Mouse (Mus musculus) CD4-positive, CD25-positive, alpha-beta regulatory T cell, adult 2 months (primary cell): ENCODE measurements at regions not wholly inside any gene's neighbourhood (a gene's known extent, or its start where the extent isn't known, plus 50 kb on each side); places are given as distances from the start of the nearest gene placed in this dataset.
A peak's percentile ranks its signal among the peaks of the same experiment; 100 is the strongest.
"Not testable (repeated sequence)": the region's sequence is repeated elsewhere in the genome, so short reads cannot be mapped to it uniquely, and the experiment has no call there.

Experiments
- DNase-seq: peaks from one replicate; pipeline ENCODE4 v3.0.0-alpha.2; 2012; ENCODE audit warnings: low read depth, low spot score

DNA sequence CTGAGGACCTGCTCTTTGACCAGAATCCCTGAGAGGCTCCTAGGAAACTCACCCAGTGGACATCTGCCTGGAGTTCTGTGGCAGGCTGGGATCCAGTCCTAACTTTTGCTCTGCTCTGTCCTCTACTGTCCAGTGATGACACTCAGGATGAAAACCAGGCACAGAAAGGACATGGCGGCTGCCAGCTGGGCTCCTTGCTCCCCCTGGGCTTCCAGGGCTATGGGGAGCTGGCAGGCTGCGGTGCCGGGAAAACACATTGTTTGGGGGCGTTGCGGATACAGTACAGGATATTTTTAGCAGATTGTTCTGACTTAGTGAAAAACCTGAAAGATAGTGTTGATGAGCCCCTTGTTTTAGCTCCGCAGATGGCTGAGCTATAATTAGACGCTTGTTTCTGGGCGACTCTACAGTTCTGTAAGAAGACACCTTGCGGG is 94.2 kb upstream of the Klf13 start:
- DNase-seq = no peak

DNA sequence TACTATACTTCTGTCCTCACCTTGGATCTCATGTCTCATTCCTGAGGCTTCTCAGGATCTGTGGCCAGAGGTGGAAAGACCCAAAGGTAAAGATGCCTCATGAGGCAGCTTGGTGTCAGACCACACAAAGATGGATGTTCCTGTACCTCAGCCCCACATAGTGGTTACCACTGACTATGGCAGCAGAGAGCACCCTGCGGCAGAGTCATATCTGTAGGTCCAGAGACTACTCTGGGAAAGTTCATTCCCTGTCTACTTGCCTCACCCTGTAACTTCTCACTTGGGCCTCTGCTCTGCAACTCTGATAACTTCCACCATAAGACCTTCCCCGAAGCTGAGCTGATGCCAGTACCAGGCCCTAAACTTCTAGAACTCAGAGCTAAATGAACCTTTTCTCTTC is 91.9 kb upstream of the Klf13 start:
- no peak for DNase-seq

DNA sequence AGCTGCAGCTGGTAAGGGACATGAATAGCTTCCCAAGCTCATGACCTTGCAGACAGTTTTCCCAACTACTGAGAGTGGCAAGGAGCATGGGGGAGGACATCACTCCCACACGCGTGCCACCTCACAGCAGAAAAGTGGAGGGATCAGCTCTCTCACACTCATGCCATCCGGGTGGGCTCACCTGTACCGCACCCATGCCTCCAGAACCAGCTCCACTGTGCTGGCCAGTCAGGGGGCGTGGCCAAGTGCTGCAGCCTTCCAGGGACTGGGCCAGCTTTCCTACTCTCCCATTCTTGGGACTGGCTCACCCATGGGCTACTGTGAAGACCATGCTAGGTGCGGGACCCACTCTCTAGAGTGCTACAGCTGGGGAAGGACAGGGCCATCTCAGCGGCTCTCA is 88.4 kb upstream of the Klf13 start:
- no peak for DNase-seq

DNA sequence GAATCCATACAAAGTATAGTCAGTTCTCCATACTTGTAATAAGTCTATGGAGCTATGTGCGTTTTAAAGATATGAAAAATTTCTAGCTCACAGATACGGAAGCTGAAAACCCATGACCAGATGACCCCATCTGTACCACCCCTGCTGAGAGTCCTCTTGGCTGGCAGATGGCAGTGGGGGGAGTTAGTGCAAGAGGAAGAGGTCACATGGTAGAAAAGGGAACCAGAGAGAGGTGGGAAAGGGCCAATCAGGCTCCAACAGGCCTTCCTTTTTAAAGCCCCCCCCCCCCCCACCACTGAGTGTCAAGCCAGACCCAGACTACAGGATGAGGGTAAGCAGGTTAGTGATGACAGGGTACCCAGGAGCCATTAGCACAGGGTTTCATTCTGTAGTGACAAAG is 86.4 kb upstream of the Klf13 start:
- no peak for DNase-seq

DNA sequence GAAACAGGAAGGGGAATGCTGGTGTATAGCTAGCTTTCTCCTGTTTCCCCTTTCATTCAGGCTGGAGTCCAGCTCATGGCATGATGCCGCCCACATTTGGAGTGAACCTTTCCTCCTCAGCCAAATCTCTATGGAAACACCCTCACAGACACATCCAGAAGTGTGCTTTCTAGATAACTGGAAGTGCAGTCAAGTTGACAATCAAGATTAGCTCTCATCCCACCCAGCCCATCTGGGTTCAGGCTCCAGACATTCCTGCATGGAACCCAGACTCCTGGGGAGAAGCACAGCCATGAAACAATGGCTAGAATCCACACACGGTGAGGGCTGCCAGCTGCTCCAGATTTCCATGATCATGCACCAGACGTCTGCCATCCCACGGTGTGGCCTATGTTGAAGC is 85.5 kb upstream of the Klf13 start:
- DNase-seq = no peak

DNA sequence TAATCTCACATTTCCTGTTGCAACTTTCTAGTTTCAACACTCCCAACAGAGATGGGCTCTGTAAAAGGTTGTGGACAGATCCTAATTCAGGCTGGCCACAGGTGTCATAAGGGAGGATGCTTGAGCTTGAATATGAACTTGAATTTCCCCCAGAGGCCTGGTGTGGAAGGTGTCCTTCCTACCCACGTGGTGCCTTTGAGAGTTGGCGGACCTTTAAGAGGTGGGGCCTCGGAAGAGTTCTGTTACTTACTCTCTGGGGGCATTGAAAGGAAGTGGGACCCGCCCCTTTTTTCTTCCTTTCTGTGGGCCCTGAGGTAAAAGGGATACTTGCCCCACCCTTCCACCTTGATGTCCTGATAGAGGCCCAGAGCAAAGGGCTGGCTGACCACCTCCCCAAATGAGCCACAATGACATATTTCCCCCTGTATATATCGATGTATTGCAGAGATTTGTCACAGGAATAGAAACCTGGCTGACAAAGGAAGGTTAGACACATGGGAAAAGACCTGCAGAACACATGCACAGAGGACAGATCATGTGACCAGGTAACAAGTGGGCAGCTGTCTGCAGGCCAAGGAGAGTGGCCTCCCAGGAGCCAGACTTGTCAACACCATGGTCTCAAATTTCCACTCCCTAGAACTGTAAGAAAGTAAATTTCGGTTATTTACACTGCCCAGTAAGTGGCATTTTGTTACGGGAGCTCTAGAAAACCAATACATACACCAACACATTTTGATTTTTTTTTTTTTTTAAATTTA is 84.2 kb upstream of the Klf13 start:
- peak; percentile 47 for DNase-seq

DNA sequence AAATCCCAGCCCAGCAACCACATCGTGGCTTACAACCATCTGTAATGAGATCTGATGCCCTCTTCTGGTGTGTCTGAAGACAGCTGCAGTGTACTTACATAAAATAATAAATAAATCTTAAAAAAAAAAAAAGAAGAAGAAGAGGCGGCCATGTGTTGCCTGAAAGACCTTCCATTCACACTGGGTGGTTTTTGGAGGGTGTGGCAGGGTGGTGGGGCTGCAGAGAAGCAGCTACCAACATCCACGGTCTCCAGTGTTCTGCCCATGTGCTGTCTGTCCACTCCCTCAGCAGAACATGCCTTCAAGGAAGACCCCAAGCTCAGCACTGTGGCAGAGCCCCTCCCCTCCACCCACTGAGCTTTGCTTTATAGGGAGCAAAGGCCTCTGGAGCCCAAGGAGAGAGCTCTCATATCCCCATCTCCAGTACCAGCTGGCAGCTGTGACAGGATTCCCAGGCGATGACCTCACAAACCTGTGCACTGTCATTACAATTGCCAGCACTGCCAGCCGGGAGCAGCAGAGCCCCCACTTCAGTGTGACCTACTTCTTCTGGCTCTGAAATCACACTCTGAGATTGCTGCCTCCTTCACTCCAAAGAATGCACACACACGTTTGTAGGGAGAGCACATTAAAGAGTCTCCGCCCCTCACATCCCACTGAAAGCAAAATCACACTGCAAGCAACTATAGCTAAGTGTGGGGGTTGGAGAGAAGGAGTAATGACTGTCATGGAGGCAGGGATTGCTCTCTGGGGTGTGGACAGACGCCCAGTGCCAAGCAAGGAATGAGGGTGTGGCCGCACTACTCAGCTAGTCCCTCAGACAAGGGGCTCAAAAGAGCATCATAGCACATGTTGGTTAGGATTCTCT is 82.8 kb upstream of the Klf13 start:
- no peak for DNase-seq

DNA sequence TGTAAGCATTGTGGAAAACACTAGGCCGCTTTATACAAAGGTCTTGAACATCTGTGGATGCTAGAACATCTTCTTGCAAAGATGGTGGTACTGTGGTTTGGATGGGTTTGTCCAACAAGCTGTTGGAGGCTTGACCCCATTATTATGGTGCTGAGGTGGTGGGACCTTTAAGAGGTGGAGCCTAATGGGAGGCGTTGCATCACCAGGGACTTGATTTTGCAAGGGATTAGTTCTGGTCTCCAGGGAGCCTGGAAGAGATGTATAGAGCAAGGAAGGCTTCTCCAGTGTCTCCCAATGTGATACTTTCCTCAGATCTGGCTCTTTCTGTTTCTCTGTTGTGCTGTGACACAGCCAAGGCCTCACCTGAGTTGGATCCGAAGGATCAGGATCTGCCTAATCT is 79.4 kb upstream of the Klf13 start:
- no peak for DNase-seq

DNA sequence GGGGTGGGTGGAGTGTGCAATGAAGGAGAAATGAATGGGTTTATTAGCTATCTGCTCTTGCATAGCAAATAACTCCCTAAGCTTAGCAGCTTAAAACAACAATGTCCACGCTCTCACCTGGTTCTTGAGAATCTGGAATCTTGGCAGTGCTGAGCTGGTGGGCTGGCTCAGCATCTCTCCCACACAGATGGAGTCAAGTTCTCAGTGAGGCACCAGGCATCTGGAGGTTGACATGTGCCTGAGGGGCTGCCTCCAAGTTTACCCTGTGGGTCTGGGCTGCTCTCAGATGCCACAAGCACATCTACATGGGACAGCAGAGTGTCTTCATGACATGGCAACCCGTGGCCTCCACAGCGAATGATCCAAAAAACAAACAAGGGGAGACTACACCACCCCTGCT is 78.2 kb upstream of the Klf13 start:
- DNase-seq = no peak

DNA sequence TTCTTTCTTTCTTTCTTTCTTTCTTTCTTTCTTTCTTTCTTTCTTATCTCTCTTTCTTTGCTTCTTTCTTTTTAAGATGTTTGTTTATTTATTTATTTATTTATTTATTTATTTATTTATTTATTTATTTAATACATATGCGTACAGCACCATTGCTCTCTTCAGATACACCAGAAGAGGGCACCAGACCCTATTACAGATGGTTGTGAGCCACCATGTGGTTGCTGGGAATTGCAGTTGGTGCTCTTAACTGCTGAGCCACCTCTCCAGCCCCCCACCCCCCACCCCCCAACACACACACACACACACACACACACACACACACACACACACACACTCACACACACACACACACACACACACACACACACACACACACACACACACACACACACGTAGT is 76.4 kb upstream of the Klf13 start:
- DNase-seq = not testable (repeated sequence)

DNA sequence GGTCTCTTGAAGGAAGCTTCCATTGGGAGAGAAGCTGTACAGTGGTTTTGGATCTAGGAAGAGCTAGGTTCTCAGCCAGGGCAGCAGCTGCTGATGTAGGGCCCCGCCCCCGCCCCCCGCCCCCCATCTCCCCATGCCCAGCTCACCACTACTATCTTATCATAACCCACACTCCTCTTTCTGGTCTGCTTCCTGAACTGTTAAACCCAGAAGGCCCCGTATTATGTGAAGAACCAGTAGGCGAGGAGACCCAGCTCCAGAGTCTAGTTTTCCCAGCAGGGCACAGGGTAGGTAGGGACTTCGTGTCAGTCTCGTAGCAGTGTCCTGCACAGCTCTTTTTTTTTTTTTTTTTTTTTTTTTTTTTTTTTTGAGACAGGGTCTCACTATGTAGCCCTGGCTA is 75.5 kb upstream of the Klf13 start:
- DNase-seq = no peak

DNA sequence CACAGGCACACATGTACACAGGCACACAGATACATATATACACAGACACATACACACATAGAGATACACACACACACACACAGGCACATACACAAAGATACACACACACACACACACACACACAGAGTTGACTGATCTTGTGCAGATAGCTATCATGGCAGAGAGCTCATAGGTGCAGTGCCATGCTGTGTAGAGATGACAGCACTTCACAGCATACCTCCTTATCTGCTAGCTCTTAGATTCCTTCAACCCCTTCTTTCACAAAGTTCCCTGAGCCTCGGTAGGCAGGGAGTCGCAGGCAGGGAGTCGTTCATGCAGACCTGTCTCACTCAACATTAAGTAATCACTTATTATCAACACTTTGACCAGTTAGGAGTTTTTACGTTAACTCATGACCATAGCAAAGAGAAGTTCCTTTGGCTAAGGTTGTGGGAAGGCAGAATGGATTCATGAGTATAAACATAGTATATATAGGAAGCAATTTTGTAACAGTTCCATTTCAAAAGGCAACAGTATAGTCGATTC is 74.4 kb upstream of the Klf13 start:
- peak; percentile 35 for DNase-seq

DNA sequence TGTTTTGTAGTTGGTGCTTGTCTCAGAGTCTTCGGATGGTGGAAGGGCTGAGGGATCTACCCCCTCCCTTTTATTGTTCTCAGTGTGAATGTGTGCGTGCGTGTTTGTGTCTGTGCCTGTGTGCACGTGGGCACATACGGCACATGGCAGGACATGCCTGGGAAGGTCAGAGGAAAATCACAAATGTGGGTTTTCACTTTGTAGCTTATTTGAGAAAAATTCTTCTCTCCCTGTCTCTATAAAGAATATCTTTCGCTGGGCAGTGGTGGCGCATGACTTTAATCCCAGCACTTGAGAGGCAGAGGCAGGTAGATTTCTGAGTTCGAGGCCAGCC is 73.5 kb upstream of the Klf13 start:
- DNase-seq = no peak

DNA sequence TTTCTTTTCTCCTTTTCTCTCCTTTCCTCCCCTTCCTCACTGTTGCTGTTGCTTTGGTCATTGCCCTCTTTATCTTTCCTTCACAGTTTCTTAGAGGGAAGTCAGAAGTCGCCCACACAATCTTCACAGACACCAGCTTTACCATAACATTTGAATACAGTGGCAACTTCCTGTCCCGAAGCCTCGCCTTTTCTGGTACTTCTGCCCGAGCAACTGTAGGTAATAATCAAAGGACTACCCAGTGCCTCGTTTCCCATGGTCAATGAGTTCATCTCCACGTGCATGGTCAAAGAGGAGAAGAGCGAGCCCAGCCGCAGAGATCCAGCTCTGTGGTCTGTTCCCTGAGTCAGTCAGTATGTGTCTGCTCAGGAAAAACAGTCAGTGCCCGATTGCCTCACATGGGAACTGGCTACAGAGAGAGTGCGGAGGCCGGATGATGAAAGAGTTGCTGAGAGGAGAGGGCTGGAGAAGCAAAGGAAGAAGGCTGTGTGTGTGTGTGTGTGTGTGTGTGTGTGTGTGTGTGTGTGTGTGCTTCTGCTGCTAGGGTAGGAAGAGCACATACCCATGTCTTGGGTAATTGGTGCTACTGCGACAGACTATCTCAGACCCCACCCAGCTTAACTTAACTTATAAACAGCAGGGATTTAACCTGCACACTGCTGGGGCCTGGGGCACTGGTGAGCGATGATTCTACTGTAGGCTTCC is 73.0 kb upstream of the Klf13 start:
- peak; percentile 84 for DNase-seq

DNA sequence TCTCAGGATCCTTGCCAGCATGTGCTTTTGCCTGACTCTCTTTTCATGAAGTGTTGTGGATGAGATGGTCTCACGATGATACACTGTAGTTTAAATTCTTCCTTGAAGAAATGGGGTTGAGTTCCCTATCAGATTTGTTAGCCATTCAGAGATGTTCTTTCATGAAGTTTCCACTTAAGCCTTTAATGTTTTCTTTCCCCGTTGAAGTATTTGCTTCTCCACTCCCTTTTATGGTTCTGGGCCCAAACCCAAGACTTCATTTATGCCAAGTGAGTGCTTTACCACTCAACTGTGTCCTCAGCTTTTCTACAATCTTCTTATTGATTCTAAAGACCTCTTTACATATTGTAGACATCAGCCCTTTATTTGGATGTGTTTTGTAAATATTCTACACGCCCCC is 71.9 kb upstream of the Klf13 start:
- DNase-seq = no peak

DNA sequence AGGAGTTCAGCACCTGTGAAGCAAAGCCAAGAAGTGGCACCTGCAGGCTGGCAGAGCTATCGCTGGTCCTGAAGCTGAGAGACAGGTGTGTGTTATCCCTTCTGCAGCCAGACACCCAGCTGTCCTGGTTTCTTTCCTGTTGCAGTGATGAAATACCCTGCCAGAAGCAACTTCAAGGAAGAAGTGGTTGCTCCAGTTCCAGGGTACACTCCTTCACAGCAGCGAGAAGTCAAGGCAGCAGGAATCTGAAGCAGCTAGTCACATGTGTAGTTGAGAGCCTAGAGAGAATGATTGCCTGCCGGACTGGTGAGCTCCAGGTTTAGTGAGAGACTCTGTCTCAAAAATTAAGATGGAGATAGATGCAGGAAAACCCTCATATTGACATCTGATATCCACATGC is 69.1 kb upstream of the Klf13 start:
- DNase-seq = no peak

DNA sequence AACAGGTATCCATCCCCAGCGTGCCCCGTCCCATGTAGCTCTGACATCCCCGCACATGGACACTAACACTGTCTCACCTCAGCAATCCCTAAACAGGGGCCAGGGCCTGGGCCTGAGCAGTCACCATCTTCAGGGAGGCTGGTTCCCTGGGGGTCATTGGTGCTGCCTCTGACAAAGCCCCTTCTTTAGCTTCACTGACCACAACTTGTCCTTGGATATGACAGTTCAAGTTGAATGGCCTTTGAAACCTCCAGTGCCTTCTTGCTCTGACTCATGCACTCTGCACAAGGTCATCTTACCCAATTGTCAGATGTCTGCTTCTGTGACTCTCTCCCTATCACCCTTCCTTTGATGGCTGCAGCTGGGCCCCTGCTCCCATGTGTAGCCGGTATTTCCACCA is 68.2 kb upstream of the Klf13 start:
- no peak for DNase-seq

DNA sequence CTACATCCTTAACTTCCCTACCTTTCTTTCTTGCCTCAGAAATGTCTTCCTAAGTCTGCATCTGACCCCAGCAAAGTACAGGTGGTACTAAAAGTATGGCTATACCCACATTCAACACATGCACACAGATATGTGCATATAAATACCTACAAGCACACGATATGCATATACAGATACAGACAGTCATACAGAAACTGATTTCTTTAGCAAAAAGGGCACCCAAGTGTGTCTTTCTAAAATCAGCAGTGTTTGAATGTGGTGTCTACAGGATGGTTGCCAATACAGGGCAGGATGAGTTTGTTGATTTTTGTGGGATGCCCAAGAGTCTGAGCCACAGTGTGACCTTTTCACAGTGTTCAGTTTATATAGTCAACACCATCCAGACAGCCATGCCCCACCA is 67.0 kb upstream of the Klf13 start:
- no peak for DNase-seq

DNA sequence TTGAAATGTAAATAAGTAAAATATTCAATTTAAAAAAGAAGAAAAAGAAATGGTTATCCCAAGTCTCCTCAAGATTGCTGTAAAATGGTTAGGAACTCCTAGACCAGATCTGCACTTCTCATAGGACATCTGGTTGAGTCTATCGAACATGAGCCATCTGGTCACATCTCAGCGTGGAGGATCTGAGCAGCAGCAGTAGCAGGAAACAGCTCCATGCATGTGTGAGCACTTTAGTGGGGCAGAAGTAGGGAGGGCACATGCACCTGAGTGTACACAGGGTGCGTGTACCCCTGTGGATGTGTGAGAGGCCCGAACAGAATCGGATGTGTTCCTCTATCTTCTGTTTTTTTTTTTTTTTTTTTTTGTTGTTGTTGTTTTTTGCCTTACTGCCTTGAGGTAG is 65.2 kb upstream of the Klf13 start:
- peak; percentile 40 for DNase-seq

DNA sequence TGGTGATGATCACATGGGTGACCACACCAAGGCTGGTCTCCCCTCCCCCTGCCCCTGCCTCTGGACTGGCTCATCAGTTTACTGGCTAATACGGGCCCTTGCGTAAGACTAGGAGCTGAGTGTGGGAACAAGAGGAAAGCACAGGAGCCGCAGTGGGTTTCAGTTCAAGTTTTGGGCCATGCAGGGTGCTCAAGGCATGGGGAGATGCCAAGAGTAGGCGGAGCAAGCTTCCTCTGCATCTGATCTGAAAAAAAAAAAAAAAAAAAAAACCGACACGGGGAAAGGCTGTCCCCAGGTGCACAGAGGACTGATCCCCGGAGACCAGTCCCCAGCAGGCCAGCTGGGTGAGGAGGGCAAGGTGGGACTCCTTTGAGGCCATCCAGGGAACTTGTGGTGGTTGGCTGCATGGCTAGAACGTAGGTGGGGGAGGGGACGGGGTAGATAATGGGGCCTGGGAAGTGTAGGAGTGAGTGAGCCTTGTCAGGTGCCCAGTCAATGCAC is 62.9 kb upstream of the Klf13 start:
- peak; percentile 65 for DNase-seq

DNA sequence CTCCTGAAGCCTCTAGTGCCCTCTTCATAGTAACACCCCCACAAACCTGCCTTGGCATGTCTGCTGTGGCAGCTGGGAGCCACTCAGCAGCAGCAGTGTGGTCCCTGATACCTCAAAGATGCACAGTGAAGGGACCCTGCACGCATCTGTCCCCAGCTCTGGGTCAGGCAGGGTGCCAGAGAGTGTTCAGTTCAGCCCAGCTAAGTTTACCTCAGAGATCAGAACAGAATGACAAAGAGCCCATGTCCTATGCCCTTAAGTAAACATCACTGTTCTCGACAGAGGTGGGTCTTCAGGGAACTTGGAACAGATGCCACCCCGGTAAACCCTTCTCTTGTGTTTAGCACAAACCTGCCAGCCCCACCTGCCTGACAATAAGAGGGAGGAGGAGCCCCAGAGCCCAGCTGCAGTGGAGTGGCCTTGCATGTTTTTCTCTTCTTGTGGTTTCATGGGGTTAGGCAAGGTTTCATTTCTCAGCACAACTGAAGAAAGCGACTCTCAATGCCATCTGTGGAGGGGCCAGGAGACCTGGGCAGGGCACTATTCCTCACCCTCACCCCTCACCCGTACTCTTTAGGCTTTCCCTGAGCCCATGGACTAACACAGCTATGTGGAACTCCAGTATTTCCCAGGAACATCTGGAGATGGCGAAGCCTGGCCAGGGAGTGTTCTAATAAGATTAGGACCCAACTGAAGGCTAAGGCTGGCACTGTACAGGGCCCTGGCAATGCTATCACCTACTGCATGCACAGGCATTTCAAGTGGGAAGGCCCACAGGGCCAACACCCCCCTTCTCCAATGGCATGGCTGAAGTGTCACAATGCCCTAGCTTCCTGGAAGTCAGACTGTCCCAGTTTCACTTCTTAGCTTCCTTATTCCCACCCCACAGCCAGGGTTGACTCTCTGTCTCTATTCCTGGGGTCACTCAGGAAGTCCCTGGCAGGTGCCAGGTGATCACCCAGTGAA is 60.6 kb upstream of the Klf13 start:
- DNase-seq = peak; percentile 77
